Mouse (Mus musculus): ENCODE results near the gene Chd6. TPM values are rescaled to one million over a fixed set of nuclear protein-coding genes. Genes with fewer than 3 reads are reported as not detected.

Chd6 gene
- total and polyA plus RNA-seq, 2 experiments from 2014 or later, result 20.7 to 61.0 TPM

DNA sequence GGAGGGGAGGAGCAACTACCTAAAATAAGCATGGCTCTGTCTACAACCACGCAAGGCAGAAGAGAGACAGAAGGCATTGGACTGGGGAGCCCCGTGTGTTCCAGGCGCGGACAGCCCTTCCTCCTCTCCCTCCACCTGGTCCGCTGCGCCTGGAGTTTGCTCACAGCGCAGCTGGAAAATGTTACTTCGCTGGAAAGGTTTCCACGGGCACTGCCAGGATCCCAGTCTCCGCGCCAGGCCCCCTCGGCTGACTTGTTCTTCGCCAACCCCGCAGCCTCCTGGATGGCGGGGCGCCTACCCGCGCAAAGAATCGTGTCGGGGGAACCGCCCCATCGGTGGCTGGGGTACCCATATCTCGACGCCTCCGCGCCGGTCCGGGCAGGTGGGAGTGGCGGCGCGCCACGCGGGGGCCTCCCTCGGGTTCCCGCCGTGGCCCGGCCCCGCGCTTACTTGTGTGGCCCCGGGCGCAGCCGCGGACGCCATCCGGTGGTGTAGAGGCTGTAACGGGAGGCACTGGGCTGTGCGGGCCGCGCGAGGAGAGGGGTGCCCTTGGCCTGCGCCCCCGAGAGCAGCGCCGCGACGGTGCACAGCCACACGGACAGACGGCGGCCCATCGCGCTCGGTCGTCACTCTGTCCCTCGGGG lies 197.2 kb downstream of the Chd6 start:
- Histone ChIP-seq H3K36me3 (ENCODE audit: insufficient read depth) (no peaks in the 10 kb centered on the region), H3K4me1 (ENCODE audit: insufficient read depth) (peaks cover 4% of the 10 kb centered on the region; the same call in 1 of the 2 replicates), H3K9me3 (ENCODE audit: low read length) (no peaks in the 10 kb centered on the region), H3K4me3 (ENCODE audit: low read depth, low read length) (peak overlapping the region; percentile 40), H3K4me2 (ENCODE audit: low read depth) (peak overlapping the region; percentile 67), H3K27me3 (ENCODE audit: insufficient read depth, low read length) (peaks cover 31% of the 10 kb centered on the region), H3K9ac (peak overlapping the region; percentile 35), H3K27ac (ENCODE audit: low read depth, low read length) (no peak overlapping the region)
- ATAC-seq, result peak; percentile 55
- WGBS, result 1% methylated on average over 55 of the region's 64 CpGs
- no peak for TF ChIP-seq CTCF (IDR thresholded peaks at IDR 0.05; ENCODE audit: low read depth)
- DNase-seq, result peak; percentile 32

DNA sequence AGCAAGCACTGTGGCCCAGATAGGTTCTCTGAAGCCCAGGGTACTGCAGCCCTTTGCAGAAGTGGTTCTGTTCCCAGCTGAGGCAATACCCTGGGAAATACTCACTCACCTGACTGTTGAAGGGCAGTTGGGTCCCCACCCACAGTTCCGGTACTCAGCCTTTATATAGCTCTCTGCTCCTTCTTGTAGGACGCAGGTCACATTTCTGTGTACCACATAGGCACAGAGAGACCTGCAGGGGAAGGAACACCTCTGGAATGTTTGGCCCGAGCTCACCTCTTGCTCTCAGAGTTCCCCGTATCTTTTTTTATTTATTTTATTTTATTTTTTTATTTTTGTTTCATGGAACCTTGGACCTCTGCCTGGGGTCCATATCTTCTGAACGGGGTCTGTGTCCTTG lies 198.2 kb downstream of the Chd6 start:
- ATAC-seq (no peak), DNase-seq (no peak)
- TF ChIP-seq CTCF (IDR thresholded peaks at IDR 0.05; ENCODE audit: low read depth), result no peak
- no peak overlapping the region for H3K4me2 ChIP-seq (ENCODE audit: low read depth)
- no peaks in the 10 kb centered on the region for H3K4me1 ChIP-seq (ENCODE audit: insufficient read depth)
- H3K27ac ChIP-seq (ENCODE audit: low read depth, low read length), result no peak overlapping the region
- 95% methylated on average over 5 of the region's 5 CpGs for WGBS
- no peak overlapping the region for H3K4me3 ChIP-seq (ENCODE audit: low read depth, low read length)
- H3K36me3 ChIP-seq (ENCODE audit: insufficient read depth), result no peaks in the 10 kb centered on the region
- H3K27me3 ChIP-seq (ENCODE audit: insufficient read depth, low read length), result peaks cover 31% of the 10 kb centered on the region
- no peaks in the 10 kb centered on the region for H3K9me3 ChIP-seq (ENCODE audit: low read length)
- no peak overlapping the region for H3K9ac ChIP-seq

DNA sequence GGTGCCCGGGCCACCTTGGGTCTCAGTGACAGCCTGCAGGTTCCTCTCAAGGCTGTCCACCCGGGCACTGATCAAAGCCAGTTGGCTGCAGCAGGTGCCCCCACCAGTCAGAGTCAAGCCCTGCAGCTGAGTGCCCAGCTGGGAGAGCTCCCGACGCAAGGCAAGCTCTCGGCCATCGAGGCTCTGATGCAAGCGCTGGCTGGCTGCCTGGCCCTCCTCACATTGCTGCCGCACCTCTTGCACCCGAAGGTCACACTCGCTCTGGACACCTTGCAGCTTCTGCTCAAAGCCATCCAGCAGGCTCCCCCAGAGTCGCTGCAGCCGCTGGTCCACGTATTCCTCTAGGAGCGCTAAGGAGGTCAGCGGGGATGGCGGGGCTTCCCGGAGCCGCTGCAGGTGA lies 200.3 kb downstream of the Chd6 start:
- DNase-seq, result no peak
- H3K27me3 ChIP-seq (ENCODE audit: insufficient read depth, low read length), result peaks cover 31% of the 10 kb centered on the region
- TF ChIP-seq CTCF (IDR thresholded peaks at IDR 0.05; ENCODE audit: low read depth), result no peak
- H3K9ac ChIP-seq, result no peak overlapping the region
- H3K4me1 ChIP-seq (ENCODE audit: insufficient read depth), result no peaks in the 10 kb centered on the region
- WGBS, result 69% methylated on average over 18 of the region's 18 CpGs
- H3K27ac ChIP-seq (ENCODE audit: low read depth, low read length), result no peak overlapping the region
- no peaks in the 10 kb centered on the region for H3K9me3 ChIP-seq (ENCODE audit: low read length)
- H3K4me2 ChIP-seq (ENCODE audit: low read depth), result no peak overlapping the region
- H3K36me3 ChIP-seq (ENCODE audit: insufficient read depth), result no peaks in the 10 kb centered on the region
- no peak for ATAC-seq
- H3K4me3 ChIP-seq (ENCODE audit: low read depth, low read length), result no peak overlapping the region

DNA sequence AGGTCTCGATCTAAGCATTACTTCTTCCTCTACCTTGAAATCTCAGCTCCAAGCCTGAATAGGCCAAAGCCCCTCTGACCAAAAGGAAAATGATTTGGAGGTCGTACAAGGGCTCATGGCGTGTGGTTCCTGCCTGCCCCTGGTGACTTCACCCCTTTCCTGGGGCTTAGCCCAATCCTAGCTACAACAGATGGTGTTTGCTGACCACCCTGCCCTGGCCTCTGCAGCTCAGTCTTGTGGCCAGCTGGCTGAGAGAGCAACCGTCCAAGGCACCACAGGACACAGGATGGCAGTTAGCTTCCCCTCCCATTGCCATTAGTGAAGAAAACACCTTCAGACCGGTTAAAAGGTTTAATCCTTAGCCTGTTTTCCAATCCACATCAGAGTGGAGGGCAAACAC lies 202.8 kb downstream of the Chd6 start:
- DNase-seq (no peak), ATAC-seq (no peak)
- Histone ChIP-seq H3K4me3 (ENCODE audit: low read depth, low read length) (no peak overlapping the region), H3K4me1 (ENCODE audit: insufficient read depth) (no peaks in the 10 kb centered on the region), H3K27me3 (ENCODE audit: insufficient read depth, low read length) (peaks cover 11% of the 10 kb centered on the region), H3K9me3 (ENCODE audit: low read length) (no peaks in the 10 kb centered on the region), H3K36me3 (ENCODE audit: insufficient read depth) (no peaks in the 10 kb centered on the region), H3K27ac (ENCODE audit: low read depth, low read length) (no peak overlapping the region), H3K4me2 (ENCODE audit: low read depth) (no peak overlapping the region), H3K9ac (no peak overlapping the region)
- WGBS, result 80% methylated on average over 5 of the region's 5 CpGs
- TF ChIP-seq CTCF (IDR thresholded peaks at IDR 0.05; ENCODE audit: low read depth), result no peak

DNA sequence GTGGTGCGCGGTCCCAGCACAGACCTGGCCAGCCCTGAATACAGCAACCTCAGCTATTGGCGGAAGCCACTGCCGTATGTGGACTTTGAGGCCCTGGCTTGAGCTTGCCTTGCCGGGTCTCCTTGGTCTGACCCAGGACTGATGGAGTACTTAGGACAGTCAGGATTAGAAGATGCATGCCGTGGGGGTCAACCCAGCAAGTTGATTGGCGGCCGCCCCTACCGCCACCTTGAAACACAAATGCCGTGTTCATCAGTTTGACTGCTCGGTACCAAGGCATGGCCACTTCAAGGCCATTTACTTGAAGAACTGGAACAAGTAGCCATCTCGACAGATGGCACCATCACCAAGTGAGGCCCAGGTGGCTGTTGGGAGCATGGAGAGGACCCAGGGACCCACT lies 203.6 kb downstream of the Chd6 start:
- Histone ChIP-seq H3K4me2 (ENCODE audit: low read depth) (no peak overlapping the region), H3K9me3 (ENCODE audit: low read length) (no peaks in the 10 kb centered on the region), H3K36me3 (ENCODE audit: insufficient read depth) (no peaks in the 10 kb centered on the region), H3K27ac (ENCODE audit: low read depth, low read length) (no peak overlapping the region), H3K27me3 (ENCODE audit: insufficient read depth, low read length) (peaks cover 3% of the 10 kb centered on the region), H3K4me1 (ENCODE audit: insufficient read depth) (no peaks in the 10 kb centered on the region), H3K9ac (no peak overlapping the region), H3K4me3 (ENCODE audit: low read depth, low read length) (no peak overlapping the region)
- 96% methylated on average over 12 of the region's 12 CpGs for WGBS
- TF ChIP-seq CTCF (IDR thresholded peaks at IDR 0.05; ENCODE audit: low read depth), result no peak
- ATAC-seq, result no peak
- DNase-seq, result no peak

DNA sequence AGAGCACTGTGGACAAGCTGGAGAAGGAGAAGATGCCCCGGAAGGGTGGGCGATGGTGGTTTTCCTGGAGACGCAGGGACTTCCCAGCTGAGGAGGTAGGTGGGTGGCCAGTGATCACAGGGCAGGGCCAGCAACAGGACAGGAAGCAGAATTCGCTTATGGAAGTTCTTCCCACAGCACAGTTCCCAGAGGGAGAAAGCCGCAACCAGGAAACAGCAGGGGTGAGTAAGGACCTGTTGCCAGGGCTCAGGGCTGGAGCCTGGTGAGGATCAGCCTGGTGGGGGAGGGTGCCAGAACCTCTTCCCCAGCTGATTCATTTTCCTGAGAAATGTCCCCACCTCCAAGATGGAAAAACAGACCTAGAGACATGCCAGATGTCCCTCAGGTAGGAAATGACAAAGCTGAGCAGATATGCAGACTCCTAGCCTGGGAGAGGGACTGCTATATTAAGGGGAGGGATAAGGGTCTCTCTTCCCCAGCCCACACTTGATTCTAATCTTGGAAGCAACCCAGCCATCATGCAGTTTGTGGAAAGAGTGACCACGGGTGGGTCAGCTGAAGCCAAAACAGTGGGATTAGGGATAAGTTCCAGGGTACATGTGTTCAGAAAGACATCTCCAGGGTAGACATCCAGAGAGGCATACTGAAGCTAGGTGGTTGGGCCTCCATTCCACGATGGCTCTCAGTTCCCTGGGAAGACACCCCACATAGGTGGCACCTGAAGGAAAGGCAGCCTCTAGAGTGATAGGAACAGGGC lies 207.0 kb downstream of the Chd6 start:
- H3K4me2 ChIP-seq (ENCODE audit: low read depth), result no peak overlapping the region
- H3K9ac ChIP-seq, result no peak overlapping the region
- no peaks in the 10 kb centered on the region for H3K4me1 ChIP-seq (ENCODE audit: insufficient read depth)
- DNase-seq, result no peak
- WGBS, result 86% methylated on average over 7 of the region's 7 CpGs
- H3K36me3 ChIP-seq (ENCODE audit: insufficient read depth), result no peaks in the 10 kb centered on the region
- H3K27me3 ChIP-seq (ENCODE audit: insufficient read depth, low read length), result no peaks in the 10 kb centered on the region
- no peak overlapping the region for H3K4me3 ChIP-seq (ENCODE audit: low read depth, low read length)
- no peak for TF ChIP-seq CTCF (IDR thresholded peaks at IDR 0.05; ENCODE audit: low read depth)
- ATAC-seq, result no peak
- no peaks in the 10 kb centered on the region for H3K9me3 ChIP-seq (ENCODE audit: low read length)
- H3K27ac ChIP-seq (ENCODE audit: low read depth, low read length), result no peak overlapping the region

Other genes with a start within 250 kb of the Chd6 start
- 31.8 and 44.9 TPM in 2 replicates for gene Zhx3, start 236.1 kb downstream of the Chd6 start, total RNA-seq (2014; rRNA removed)
- 12.9 and 18.5 TPM in 2 replicates for gene Zhx3, start 236.1 kb downstream of the Chd6 start, polyA plus RNA-seq (2015; fragmentation: Nextera tagmentation; extraction: Ambion mirVana)
- 0.10 and 0.31 TPM in 2 replicates for gene Lpin3, start 228.4 kb downstream of the Chd6 start, total RNA-seq (2014; rRNA removed)
- 0.27 and 0.30 TPM in 2 replicates for gene Lpin3, start 228.4 kb downstream of the Chd6 start, polyA plus RNA-seq (2015; fragmentation: Nextera tagmentation; extraction: Ambion mirVana)
- gene Emilin3, start 196.7 kb downstream of the Chd6 start, total RNA-seq (2014; rRNA removed), result 0.46 and 1.5 TPM in 2 replicates
- gene Emilin3, start 196.7 kb downstream of the Chd6 start, polyA plus RNA-seq (2015; fragmentation: Nextera tagmentation; extraction: Ambion mirVana), result 0.23 and 0.42 TPM in 2 replicates